In the genomic region with DNA sequence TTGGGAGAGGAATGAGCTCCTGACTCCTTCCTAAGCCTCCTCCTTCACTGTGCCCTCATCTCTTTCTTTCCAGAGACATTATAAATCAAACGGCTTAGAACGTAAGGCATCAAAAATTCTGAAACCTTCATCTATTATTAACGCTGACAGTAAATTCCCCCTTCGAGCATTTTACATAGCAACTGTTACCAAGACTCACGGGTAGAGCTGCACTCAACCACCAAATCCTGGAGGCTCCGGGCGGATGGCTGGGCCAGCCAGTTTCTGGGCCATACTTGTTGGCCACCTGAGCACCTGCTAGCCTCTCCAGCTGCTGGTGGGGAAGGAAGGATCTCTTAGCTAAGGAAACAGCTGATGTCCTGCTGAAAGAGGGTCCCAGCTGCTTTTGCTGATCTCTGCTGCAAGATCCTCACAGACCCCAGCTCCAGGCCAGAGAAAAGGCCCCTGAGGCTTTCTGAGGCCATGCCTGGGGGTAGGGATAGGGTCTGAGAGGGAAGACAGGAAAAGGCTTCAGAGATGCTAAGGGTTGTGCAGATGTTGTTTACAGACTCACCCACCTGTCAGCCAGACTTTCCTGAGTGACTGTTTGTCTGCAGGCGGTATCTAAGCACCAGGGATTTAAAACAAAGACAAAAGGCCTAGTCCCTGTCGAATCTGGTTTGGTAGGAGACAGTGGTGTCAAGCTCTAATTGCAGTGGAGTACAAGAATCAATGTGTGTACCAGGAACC, we compare ENCODE assay signal across 11 mouse cellular contexts. TPM values are rescaled to one million over a fixed set of nuclear protein-coding genes. Genes with fewer than 3 reads are reported as not detected.
DNase-seq lines count a peak whose midpoint lies in the region; ATAC-seq and TF ChIP-seq lines count a peak whose summit lies in the region.
"Had no signal": no experiment of that assay in that cellular context is flagged by ENCODE, and none has a peak within 500 bp of the region (broad histone marks: within the 10 kb centered on the region; RNA-seq: fewer than 3 reads in every experiment).

No protein-coding gene starts in this region.

- no peak overlapping the region for H3K4me3 ChIP-seq in ES-E14 (ENCODE audit: insufficient read depth in 1 of 2, low read depth in 1 of 2, low read length in 2 of 2, poor library complexity in 1 of 2, severe bottlenecking in 1 of 2)
- H3K4me3 ChIP-seq in embryonic facial prominence, embryonic 10.5 days: no peak overlapping the region
- no peak overlapping the region for H3K4me3 ChIP-seq in hindbrain, embryonic 14.5 days (replicated peaks; ENCODE audit: low read length)
- no peak overlapping the region for H3K4me3 ChIP-seq in olfactory bulb, adult 2 months (ENCODE audit: insufficient read depth, low read depth, low read length)

- H3K27ac ChIP-seq in ES-E14 (ENCODE audit: insufficient read depth, low read depth, low read length, poor library complexity, severe bottlenecking): peak overlapping the region; percentile 63; the same call in 1 of the 2 replicates
- H3K27ac ChIP-seq in embryonic facial prominence, embryonic 10.5 days (replicated peaks): 0 out of 2 replicates have a peak overlapping the region, but pooled peaks have one; percentile 21
- peak overlapping the region; percentile 58 for H3K27ac ChIP-seq in hindbrain, embryonic 14.5 days
- peak overlapping the region; percentile 61 for H3K27ac ChIP-seq in olfactory bulb, adult 2 months (ENCODE audit: insufficient read depth, low read depth, low read length)

- no peak overlapping the region for H3K4me2 ChIP-seq in hindbrain, embryonic 14.5 days (replicated peaks)

- no peak for TF ChIP-seq CTCF in olfactory bulb, adult 2 months (IDR thresholded peaks at IDR 0.05; ENCODE audit: insufficient read depth, low read depth, low read length)

- DNase-seq in ES-E14 (ENCODE audit: low read depth, low spot score): no peak
- no peak for DNase-seq in embryonic facial prominence, embryonic 10.5 days (ENCODE audit: low spot score)
- no peak for DNase-seq in hindbrain, embryonic 14.5 days (ENCODE audit: low spot score)
- DNase-seq in kidney, postnatal 25 days: no peak
- no peak for DNase-seq in kidney, postnatal 14 days
- DNase-seq: cerebellum, postnatal 36 days; layer of hippocampus, postnatal 36 days; spleen, adult 18-20 months had no signal

- no peak for ATAC-seq in hindbrain, embryonic 14.5 days (ENCODE audit: low FRiP score)
- no peak for ATAC-seq in inflammation-experienced regulatory T-cells, adult 6 months

- in situ Hi-C loops in ES-E14 (cut with MboI; ENCODE audit: low sequenced_read_pairs in 2 of 2, unreplicated experiment in 2 of 2): no loop called here

- peaks cover 3 to 20% of the 10 kb centered on the region in 2 experiments; a peak in 3 of 4 replicates for H3K4me1 ChIP-seq in ES-E14 (ENCODE audit: control insufficient read depth in 2 of 2, insufficient read depth in 2 of 2, low read length in 2 of 2, poor library complexity in 1 of 2)
- H3K4me1 ChIP-seq in embryonic facial prominence, embryonic 10.5 days: peaks cover 61% of the 10 kb centered on the region
- H3K4me1 ChIP-seq in hindbrain, embryonic 14.5 days (replicated peaks; ENCODE audit: control insufficient read depth, insufficient read depth, low read length): peaks cover 66% of the 10 kb centered on the region
- peaks cover 43% of the 10 kb centered on the region for H3K4me1 ChIP-seq in olfactory bulb, adult 2 months (ENCODE audit: control insufficient read depth, insufficient read depth, low read length)

- TF ChIP-seq POLR2A in olfactory bulb, adult 2 months (IDR thresholded peaks at IDR 0.05; ENCODE audit: insufficient read depth, low read depth, low read length): no peak

- 75% methylated on average over 9 of the region's 9 CpGs for WGBS in embryonic facial prominence, embryonic 10.5 days
- WGBS in hindbrain, embryonic 14.5 days: 39% methylated on average over 9 of the region's 9 CpGs
- 28% methylated on average over 9 of the region's 9 CpGs for WGBS in olfactory bulb, adult 2 months

- H3K9me3 ChIP-seq in ES-E14 (ENCODE audit: control insufficient read depth, insufficient read depth, low read depth, low read length): no peaks in the 10 kb centered on the region
- no peaks in the 10 kb centered on the region for H3K9me3 ChIP-seq in embryonic facial prominence, embryonic 10.5 days
- no peaks in the 10 kb centered on the region for H3K9me3 ChIP-seq in hindbrain, embryonic 14.5 days (ENCODE audit: control insufficient read depth, low read length)

- no peak overlapping the region for H3K9ac ChIP-seq in ES-E14 (ENCODE audit: insufficient read depth, low read depth, low read length, poor library complexity, severe bottlenecking)
- 0 out of 2 replicates have a peak overlapping the region, but pooled peaks have one; percentile 24 for H3K9ac ChIP-seq in hindbrain, embryonic 14.5 days

- peaks cover 2% of the 10 kb centered on the region; the same call in 1 of the 2 replicates for H3K36me3 ChIP-seq in ES-E14 (ENCODE audit: control insufficient read depth, insufficient read depth, low read length, poor library complexity, severe bottlenecking)
- H3K36me3 ChIP-seq in embryonic facial prominence, embryonic 10.5 days (replicated peaks): peaks cover 87% of the 10 kb centered on the region
- no peaks in the 10 kb centered on the region; the same call in 1 of the 2 replicates for H3K36me3 ChIP-seq in hindbrain, embryonic 14.5 days (replicated peaks; ENCODE audit: control insufficient read depth, insufficient read depth)

- H3K27me3 ChIP-seq in embryonic facial prominence, embryonic 10.5 days (replicated peaks; ENCODE audit: low read depth, poor library complexity, severe bottlenecking): no peaks in the 10 kb centered on the region
- H3K27me3 ChIP-seq in hindbrain, embryonic 14.5 days (ENCODE audit: control insufficient read depth, insufficient read depth, low read length): no peaks in the 10 kb centered on the region
- H3K27me3 ChIP-seq: Patski had no signal

TF ChIP-seq in ES-E14, 5 proteins besides CTCF, POLR2A, EP300 and RAD21:
- no peak for TF ChIP-seq HCFC1 (IDR thresholded peaks at IDR 0.05; ENCODE audit: borderline replicate concordance, insufficient read depth, low read length)
- TF ChIP-seq CHD2 (IDR thresholded peaks at IDR 0.05; ENCODE audit: low read depth, low read length): no peak
- TF ChIP-seq ZC3H11A (IDR thresholded peaks at IDR 0.05; ENCODE audit: borderline replicate concordance, low read depth, low read length): no peak
- TF ChIP-seq ZNF384 (IDR thresholded peaks at IDR 0.05; ENCODE audit: low read depth, low read length): no peak
- no peak for TF ChIP-seq MAFK (IDR thresholded peaks at IDR 0.05; ENCODE audit: insufficient read depth, low read depth, low read length)
TF ChIP-seq in ES-E14: peak in this region for 0.

RNA-seq across cellular contexts. Expression of a gene that starts 56.5 kb away (rescaled TPM):
- 15.5 and 21.0 TPM in 2 replicates for total RNA-seq in ES-E14 (2012; rRNA removed)
- 31.0 and 33.8 TPM in 2 replicates for polyA plus RNA-seq in embryonic facial prominence, embryonic 10.5 days (2016; fragmentation: Nextera tagmentation; extraction: Ambion mirVana)
- polyA plus RNA-seq in hindbrain, embryonic 14.5 days (2014; fragmentation: Nextera tagmentation; extraction: Ambion mirVana): 34.1 and 39.1 TPM in 2 replicates
- polyA plus RNA-seq in olfactory bulb, adult 2 months (2012; ENCODE audit: insufficient read depth, insufficient read length, low replicate concordance, missing spikeins): 123 TPM in 1 of 2 replicates, not detected in the other
- 10 to 100 TPM in 2 of 3 experiments, 1 to 10 TPM in 1; 5.6 to 12.2 (median 12.1) TPM for polyA plus RNA-seq in inflammation-experienced regulatory T-cells, adult 6 months (2017; shearing (Covaris generic))
